Mouse (Mus musculus) heart, embryonic 11.5 days (tissue): ENCODE results near the gene Serpina6. TPM values are rescaled to one million over a fixed set of nuclear protein-coding genes. Genes with fewer than 3 reads are reported as not detected.
"Not testable (repeated sequence)": the region's sequence is repeated elsewhere in the genome, so short reads cannot be mapped to it uniquely, and the experiment has no call there.

Experiments used
- ATAC-seq: fragments of 200-750 bp; cut with Nextera tagmentation; replicated peaks from 2 replicates; pipeline ENCODE4 v1.8.0; 2017; ENCODE audit warnings: moderate library complexity; ENCODE audit not compliant: insufficient number of reproducible peaks, low FRiP score, low TSS enrichment
- H3K27ac ChIP-seq: fragments of 300-500 bp; sonication (generic); 2 replicates; pipeline ENCODE4 v1.5.1; 2014; ENCODE audit warnings: mild to moderate bottlenecking, low read depth, low read length
- H3K27me3 ChIP-seq: fragments of 300-500 bp; sonication (generic); 2 replicates; pipeline ENCODE4 v1.6.1; 2014; ENCODE audit warnings: mild to moderate bottlenecking, low read length, mixed read lengths; ENCODE audit not compliant: control insufficient read depth, insufficient read depth
- H3K36me3 ChIP-seq: fragments of 300-500 bp; sonication (generic); 2 replicates; pipeline ENCODE4 v1.6.1; 2014; ENCODE audit warnings: mild to moderate bottlenecking, low read length, moderate library complexity, mixed read lengths; ENCODE audit not compliant: control insufficient read depth, insufficient read depth
- H3K4me1 ChIP-seq: fragments of 300-500 bp; sonication (generic); 2 replicates; pipeline ENCODE4 v1.6.1; 2014; ENCODE audit warnings: low read length; ENCODE audit not compliant: control insufficient read depth, insufficient read depth
- H3K4me2 ChIP-seq: fragments of 300-500 bp; sonication (generic); 2 replicates; pipeline ENCODE4 v1.6.1; 2014; ENCODE audit warnings: mild to moderate bottlenecking, moderate library complexity
- H3K4me3 ChIP-seq: fragments of 300-500 bp; sonication (generic); 2 replicates; pipeline ENCODE4 v1.5.1; 2014; ENCODE audit warnings: low read depth, low read length
- H3K9ac ChIP-seq: fragments of 300-500 bp; sonication (generic); 2 replicates; pipeline ENCODE4 v1.6.1; 2014; ENCODE audit warnings: mild to moderate bottlenecking, low read depth, low read length, moderate library complexity
- H3K9me3 ChIP-seq: fragments of 300-500 bp; sonication (generic); replicated peaks from 2 replicates; pipeline ENCODE4 v1.6.1; 2016; ENCODE audit warnings: low read length; ENCODE audit not compliant: control insufficient read depth
- WGBS: fragments of 180-500 bp; shearing (Covaris S2); extraction: QIAGEN DNeasy Blood & Tissue Kit; methylation state at CpG from one replicate; pipeline ENCODE4 v1.1.7; 2014; ENCODE audit not compliant: insufficient replicate concordance; 5-methylcytosine and 5-hydroxymethylcytosine counted together
- polyA plus RNA-seq: library from polyadenylated mRNA; unstranded; fragments of >200 nt; fragmentation: Nextera tagmentation; extraction: Ambion mirVana; gene quantifications from 2 replicates; pipeline ENCODE4 v1.2.1, GENCODE M21; 2014

The Serpina6 gene
- polyA plus RNA-seq, 1 experiment from 2014 or later = 18.3 TPM

GRCm38 (mm10) chr12:103685386-103685785 lies 28.4 kb upstream of the Serpina6 start:
- H3K4me2 ChIP-seq = no peak overlapping the region
- H3K4me3 ChIP-seq = no peak overlapping the region
- ATAC-seq = no peak
- 0 out of 2 replicates have a peak, but pooled peaks cover 4% of the 10 kb centered on the region for H3K4me1 ChIP-seq
- no peaks in the 10 kb centered on the region for H3K36me3 ChIP-seq
- H3K9me3 ChIP-seq = no peaks in the 10 kb centered on the region
- WGBS = 45% methylated on average over 3 of the region's 3 CpGs
- no peak overlapping the region for H3K27ac ChIP-seq
- H3K9ac ChIP-seq = no peak overlapping the region
- H3K27me3 ChIP-seq = no peaks in the 10 kb centered on the region; the same call in 1 of the 2 replicates

GRCm38 (mm10) chr12:103683775-103684174 lies 26.8 kb upstream of the Serpina6 start:
- no peak overlapping the region for H3K4me3 ChIP-seq
- H3K9me3 ChIP-seq = no peaks in the 10 kb centered on the region
- no peak overlapping the region for H3K9ac ChIP-seq
- no peaks in the 10 kb centered on the region for H3K36me3 ChIP-seq
- H3K27me3 ChIP-seq = no peaks in the 10 kb centered on the region; the same call in 1 of the 2 replicates
- 51% methylated on average over 4 of the region's 4 CpGs for WGBS
- no peak for ATAC-seq
- H3K4me1 ChIP-seq = 0 out of 2 replicates have a peak, but pooled peaks cover 4% of the 10 kb centered on the region
- no peak overlapping the region for H3K4me2 ChIP-seq
- H3K27ac ChIP-seq = no peak overlapping the region

GRCm38 (mm10) chr12:103681739-103682138 lies 24.7 kb upstream of the Serpina6 start:
- no peaks in the 10 kb centered on the region for H3K4me1 ChIP-seq
- no peaks in the 10 kb centered on the region for H3K36me3 ChIP-seq

GRCm38 (mm10) chr12:103681169-103681568 lies 24.2 kb upstream of the Serpina6 start:
- no peaks in the 10 kb centered on the region; the same call in 1 of the 2 replicates for H3K27me3 ChIP-seq
- H3K27ac ChIP-seq = no peak overlapping the region
- H3K9me3 ChIP-seq = no peaks in the 10 kb centered on the region
- H3K4me3 ChIP-seq = no peak overlapping the region
- H3K4me2 ChIP-seq = no peak overlapping the region
- ATAC-seq = no peak
- no peaks in the 10 kb centered on the region for H3K36me3 ChIP-seq
- no peaks in the 10 kb centered on the region for H3K4me1 ChIP-seq
- no peak overlapping the region for H3K9ac ChIP-seq
- WGBS = 82% methylated on average over 2 of the region's 2 CpGs

More at GRCm38 (mm10) chr12:103681739-103682138, 24.7 kb upstream of the Serpina6 start:
- H3K27me3 ChIP-seq = no peaks in the 10 kb centered on the region; the same call in 1 of the 2 replicates
- 69% methylated on average over 2 of the region's 2 CpGs for WGBS
- no peak overlapping the region for H3K4me3 ChIP-seq
- no peak overlapping the region for H3K27ac ChIP-seq
- H3K4me2 ChIP-seq = no peak overlapping the region
- ATAC-seq = no peak
- H3K9me3 ChIP-seq = no peaks in the 10 kb centered on the region
- H3K9ac ChIP-seq = no peak overlapping the region

GRCm38 (mm10) chr12:103679853-103680252 lies 22.8 kb upstream of the Serpina6 start:
- H3K4me3 ChIP-seq, H3K27ac ChIP-seq, H3K4me1 ChIP-seq, H3K9me3 ChIP-seq, H3K9ac ChIP-seq, H3K27me3 ChIP-seq, H3K36me3 ChIP-seq, ATAC-seq, H3K4me2 ChIP-seq: not testable (repeated sequence)
- WGBS = 88% methylated on average over 1 of the region's 1 CpGs

GRCm38 (mm10) chr12:103676039-103676438 lies 19.0 kb upstream of the Serpina6 start, which contains the start of gene Serpina16:
Serpina16 (minus strand) TSS chr12:103676139.
- Histone ChIP-seq H3K27ac (no peak within 1 kb of the TSS), H3K4me3 (no peak within 1 kb of the TSS), H3K36me3 (no peaks in the 10 kb centered on the region), H3K4me1 (no peaks in the 10 kb centered on the region; the same call in 1 of the 2 replicates), H3K9ac (no peak within 1 kb of the TSS), H3K27me3 (no peaks in the 10 kb centered on the region), H3K4me2 (no peak within 1 kb of the TSS), H3K9me3 (no peaks in the 10 kb centered on the region)
- 85% methylated on average over 1 of the region's 1 CpGs for WGBS
- ATAC-seq = no peak

- Histone ChIP-seq H3K4me3 (no peak overlapping the region), H3K27me3 (no peaks in the 10 kb centered on the region), H3K9ac (no peak overlapping the region), H3K27ac (no peak overlapping the region), H3K36me3 (no peaks in the 10 kb centered on the region), H3K4me2 (no peak overlapping the region), H3K4me1 (no peaks in the 10 kb centered on the region; the same call in 1 of the 2 replicates), H3K9me3 (no peaks in the 10 kb centered on the region)
- ATAC-seq = no peak
- WGBS = 94% methylated on average over 2 of the region's 2 CpGs
These were observed 16.2 kb upstream of the Serpina6 start for GRCm38 (mm10) chr12:103673179-103673578.

- Histone ChIP-seq H3K4me1 (no peaks in the 10 kb centered on the region; the same call in 1 of the 2 replicates), H3K36me3 (no peaks in the 10 kb centered on the region), H3K9me3 (no peaks in the 10 kb centered on the region), H3K4me3 (no peak overlapping the region), H3K4me2 (no peak overlapping the region), H3K9ac (no peak overlapping the region), H3K27me3 (no peaks in the 10 kb centered on the region), H3K27ac (no peak overlapping the region)
- WGBS = 71% methylated on average over 3 of the region's 3 CpGs
- no peak for ATAC-seq
These were observed 14.5 kb upstream of the Serpina6 start for GRCm38 (mm10) chr12:103671483-103671882.

GRCm38 (mm10) chr12:103670964-103671363 lies 14.0 kb upstream of the Serpina6 start:
- Histone ChIP-seq H3K36me3 (no peaks in the 10 kb centered on the region), H3K27ac (no peak overlapping the region), H3K9ac (no peak overlapping the region), H3K9me3 (no peaks in the 10 kb centered on the region), H3K4me3 (no peak overlapping the region), H3K4me1 (no peaks in the 10 kb centered on the region; the same call in 1 of the 2 replicates), H3K27me3 (no peaks in the 10 kb centered on the region), H3K4me2 (no peak overlapping the region)
- no peak for ATAC-seq
- WGBS = 31% methylated on average over 2 of the region's 2 CpGs
